Mouse (Mus musculus): ENCODE data around the gene Olfr648.

The Olfr648 gene

DNA sequence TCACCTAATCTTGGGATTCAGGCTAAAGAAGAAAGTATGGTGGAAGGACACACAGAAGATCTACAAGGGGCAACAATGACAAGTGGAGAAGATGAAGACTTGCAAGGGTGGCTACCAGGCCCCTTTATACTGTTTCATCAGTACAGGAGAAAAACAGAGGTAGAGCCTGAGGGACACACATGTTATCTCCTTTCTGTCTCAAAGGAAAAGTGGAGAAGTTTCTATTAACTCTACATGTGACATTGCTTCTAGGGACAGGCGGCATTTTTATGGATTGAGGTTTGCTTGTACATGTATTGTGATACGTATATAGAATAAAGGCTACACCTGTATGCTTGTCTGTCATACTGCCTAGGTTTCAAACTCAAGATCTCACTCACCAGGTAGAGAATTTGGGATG, at the start of gene Olfr648:
Olfr648 (minus strand) TSS at position 101 of the 400 bp plus-strand sequence.
- no peak for DNase-seq (ENCODE audit: low spot score)

- DNase-seq (ENCODE audit: low spot score): peak; percentile 46
Measured at GRCm38 (mm10) chr7:104231203-104231602, 48.0 kb upstream of the Olfr648 start.

GRCm38 (mm10) chr7:104218701-104219569, 35.7 kb upstream of the Olfr648 start, which contains the start of gene Trim6:
Gene Trim6 (plus strand): TSS chr7:104218793.
- DNase-seq (ENCODE audit: low spot score): peak; percentile 81

- DNase-seq (ENCODE audit: low spot score): peak; percentile 4
Measured at GRCm38 (mm10) chr7:104217881-104218280, 34.7 kb upstream of the Olfr648 start.

DNA sequence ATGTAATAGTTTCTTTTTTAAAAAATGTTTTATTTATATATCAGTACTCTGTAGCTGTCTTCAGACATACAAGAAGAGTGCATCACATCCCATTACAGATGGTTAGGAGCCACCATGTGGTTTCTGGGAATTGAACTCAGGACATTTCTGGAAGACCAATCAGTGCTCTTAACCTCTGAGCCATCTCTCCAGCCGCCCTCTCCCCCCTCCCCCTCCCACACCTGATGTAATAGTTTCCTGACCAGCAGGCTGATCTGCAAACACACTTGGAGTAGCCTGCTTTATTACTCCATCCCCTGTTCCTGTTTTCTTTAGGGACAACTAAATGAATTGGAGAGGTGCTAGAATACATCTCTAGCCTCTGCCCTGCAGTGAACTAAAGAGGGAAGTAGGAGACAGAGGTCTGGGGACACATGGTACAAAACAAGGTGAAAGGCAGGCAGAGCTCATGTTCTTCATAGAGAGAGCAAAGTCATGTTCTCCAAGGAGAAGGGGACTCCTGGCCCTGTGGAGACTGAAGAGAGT, 32.9 kb upstream of the Olfr648 start:
- DNase-seq (ENCODE audit: low spot score): no peak

- no peak for DNase-seq (ENCODE audit: low spot score)
Measured at GRCm38 (mm10) chr7:104206197-104206596, 23.0 kb upstream of the Olfr648 start.

DNA sequence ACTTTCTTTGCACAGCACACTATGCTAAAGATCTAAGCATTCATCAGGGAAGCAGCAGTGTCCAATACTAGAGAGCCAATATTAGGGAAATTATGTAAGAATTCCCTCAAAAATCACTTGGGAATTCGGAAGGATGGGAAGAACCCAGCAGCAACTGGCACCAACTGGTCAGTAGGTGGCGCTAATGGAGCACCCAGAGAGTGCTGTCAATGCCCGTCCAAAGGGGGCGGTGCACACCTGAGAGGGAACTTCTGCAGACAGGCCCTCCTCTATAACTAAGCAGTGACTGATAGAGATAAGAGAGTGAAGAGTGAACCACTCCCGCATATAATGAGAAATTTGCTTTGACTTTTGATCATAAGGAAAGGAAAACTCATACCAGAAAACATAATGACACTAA, 16.6 kb upstream of the Olfr648 start:
- peak; percentile 85 for DNase-seq (ENCODE audit: low spot score)

- no peak for DNase-seq (ENCODE audit: low spot score)
Measured at GRCm38 (mm10) chr7:104195885-104196284, 12.7 kb upstream of the Olfr648 start, which contains the start of gene Olfr649. Gene Olfr649 (minus strand): TSS chr7:104195985.

DNA sequence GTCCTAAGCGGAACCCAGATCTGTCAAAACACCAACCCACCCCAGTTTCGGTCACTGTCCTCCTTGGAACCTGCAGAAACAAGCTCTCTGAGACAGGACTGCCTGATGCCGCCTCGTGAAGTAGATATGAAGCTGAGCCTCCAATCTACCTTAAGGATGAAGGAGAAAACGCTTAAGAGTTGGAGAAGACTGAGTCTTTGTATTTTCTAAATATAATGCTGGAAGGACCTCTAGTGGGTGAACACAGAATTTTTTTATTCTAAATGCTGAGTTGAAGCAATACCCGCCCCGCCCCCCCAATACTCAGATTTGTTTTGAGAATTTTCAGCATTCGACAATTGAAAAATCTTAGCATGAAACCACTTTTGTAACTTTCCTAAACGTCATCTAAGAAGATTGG, 8.1 kb upstream of the Olfr648 start:
- DNase-seq (ENCODE audit: low spot score): no peak

- DNase-seq (ENCODE audit: low spot score): no peak
Measured at GRCm38 (mm10) chr7:104179074-104179473, 4.1 kb downstream of the Olfr648 start.

DNA sequence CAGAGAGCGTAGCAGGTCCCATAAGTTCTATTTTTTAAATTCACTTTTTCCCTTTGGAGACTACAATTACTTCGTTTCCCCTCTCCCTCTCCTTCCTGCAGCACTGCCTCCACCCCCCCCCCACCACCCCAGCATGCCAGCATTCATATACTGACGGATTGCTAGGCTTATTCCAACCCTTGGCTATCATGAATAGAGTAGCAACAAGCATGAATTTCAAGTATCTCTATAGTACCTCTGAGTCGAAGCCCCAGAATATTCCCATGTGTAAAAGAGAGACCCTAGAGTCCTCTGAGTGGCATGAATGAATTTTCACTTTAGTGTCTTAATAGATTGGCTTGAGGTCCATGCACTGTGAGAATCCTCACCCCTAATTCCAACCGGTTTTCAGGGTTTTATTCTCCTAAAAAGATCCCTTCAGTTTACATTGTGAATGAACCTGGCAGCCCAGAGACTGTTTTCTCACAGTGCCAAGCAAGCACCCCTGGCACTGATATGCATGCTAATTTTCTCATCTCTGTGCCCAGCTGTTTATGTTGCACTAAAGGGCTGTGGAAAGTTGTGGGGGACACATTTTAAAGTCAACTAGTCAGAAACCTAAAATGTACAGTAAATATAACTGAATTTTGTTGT, 4.7 kb downstream of the Olfr648 start:
- no peak for DNase-seq (ENCODE audit: low spot score)

GRCm38 (mm10) chr7:104175085-104175484, 8.1 kb downstream of the Olfr648 start:
- DNase-seq (ENCODE audit: low spot score): no peak

GRCm38 (mm10) chr7:104169634-104170204, 13.5 kb downstream of the Olfr648 start:
- DNase-seq (ENCODE audit: low spot score): no peak

- DNase-seq (ENCODE audit: low spot score): no peak
Measured at GRCm38 (mm10) chr7:104167105-104167504, 16.1 kb downstream of the Olfr648 start.

DNA sequence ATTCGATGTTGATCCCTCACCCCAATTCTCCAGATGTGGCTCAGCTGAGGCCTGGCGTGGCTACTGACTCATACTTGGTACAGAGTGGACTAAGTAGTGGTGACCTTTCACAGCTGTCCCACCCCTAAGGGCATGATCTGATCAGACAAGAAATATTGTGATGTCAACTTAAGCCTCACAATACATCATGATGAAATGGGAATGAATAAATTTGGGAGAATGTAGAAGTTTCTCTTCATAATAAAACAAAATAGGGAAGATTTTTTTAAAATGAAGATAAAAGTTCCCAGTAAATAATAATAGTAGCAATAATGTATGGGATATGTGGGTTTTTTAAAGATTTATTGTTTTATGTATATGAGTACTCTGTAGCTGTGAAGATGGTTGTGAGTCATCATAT, 32.7 kb downstream of the Olfr648 start, which contains the start of gene Ubqlnl:
Ubqlnl (minus strand) TSS at position 101 of the 400 bp plus-strand sequence.
- DNase-seq (ENCODE audit: low spot score): no peak

DNA sequence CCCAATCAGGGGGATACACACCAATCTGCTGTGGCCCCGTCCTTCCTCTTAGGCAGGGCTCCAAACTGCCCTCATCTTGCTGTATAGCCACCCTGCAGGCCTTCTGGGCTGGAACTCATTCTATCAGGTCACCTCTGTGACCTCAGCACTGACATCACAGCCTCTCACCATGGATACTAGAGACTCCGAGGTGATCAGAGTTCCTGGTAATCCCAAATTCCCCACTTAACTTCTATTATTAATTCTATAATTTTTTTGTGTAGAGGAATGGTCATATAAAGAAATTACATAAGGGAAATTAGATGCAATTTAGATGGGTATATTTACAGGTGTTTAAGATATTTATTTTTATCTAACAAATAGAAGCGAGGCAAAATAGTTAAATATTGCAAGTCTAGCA, 40.0 kb downstream of the Olfr648 start, which contains the start of gene Ubqln3:
Ubqln3 (minus strand) TSS at position 101 of the 400 bp plus-strand sequence.
- DNase-seq (ENCODE audit: low spot score): no peak

DNA sequence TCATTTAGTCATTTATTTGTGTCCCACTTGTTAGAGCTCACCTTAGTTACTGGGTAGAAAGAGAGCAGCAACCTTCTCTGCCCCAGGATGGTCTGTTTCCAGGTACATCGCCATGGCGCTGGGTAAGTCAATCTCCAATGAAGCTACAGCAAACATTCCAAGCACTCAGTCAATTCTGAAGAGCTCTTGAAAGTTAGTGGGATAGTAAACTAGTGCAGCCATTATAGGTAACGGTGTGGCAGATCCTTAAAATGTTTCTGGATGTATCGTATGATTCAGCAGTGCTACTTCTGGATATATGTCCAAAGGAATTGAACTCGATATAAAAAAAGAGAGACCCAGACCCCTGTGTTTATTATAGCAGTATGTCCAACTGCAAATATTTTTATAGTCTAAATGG, 45.9 kb downstream of the Olfr648 start, which contains the start of gene Olfr643:
Olfr643 (minus strand) TSS at position 101 of the 400 bp plus-strand sequence.
- no peak for DNase-seq (ENCODE audit: low spot score)

DNA sequence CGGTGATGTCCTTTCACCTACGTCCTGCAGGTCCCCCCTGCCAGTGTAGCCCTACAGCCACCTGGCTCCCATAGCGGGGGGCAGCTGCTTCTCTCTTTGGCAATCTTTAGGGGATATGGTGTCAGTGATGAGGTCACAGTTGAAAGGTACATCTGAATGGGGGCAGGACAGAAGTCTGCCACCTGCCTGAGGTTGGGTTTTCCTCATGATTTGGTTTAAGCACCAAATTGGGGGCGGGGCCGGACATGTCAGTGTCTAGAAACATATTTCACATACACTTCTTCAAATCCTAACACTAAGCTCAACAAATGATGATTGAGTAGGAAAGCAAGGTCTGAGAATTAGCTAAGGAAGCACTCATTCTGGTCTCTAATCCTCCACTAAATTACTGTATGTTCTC, 53.5 kb downstream of the Olfr648 start, which contains the start of gene Ubqln5:
Ubqln5 (minus strand) TSS at position 101 of the 400 bp plus-strand sequence.
- no peak for DNase-seq (ENCODE audit: low spot score)

Measured in embryo, embryonic 10.5 days (tissue).